Mouse (Mus musculus) layer of hippocampus, postnatal 25 days (tissue): ENCODE data around the gene Gm17482. TPM values are rescaled to one million over a fixed set of nuclear protein-coding genes. Genes with fewer than 3 reads are reported as not detected.

Experiments
- DNase-seq, 2 experiments: peaks; one replicate each; pipeline ENCODE4 v3.0.0; 2022; ENCODE audit warnings: mixed read lengths in 2 of 2, low spot score in 1 of 2; ENCODE audit errors: extremely low spot score in 1 of 2
- total RNA-seq, 2 experiments: library from RNA; stranded (reverse); gene quantifications; 2 replicates each; pipeline ENCODE4 v1.2.3; 2021

The Gm17482 gene
- total RNA-seq, 2 experiments from 2014 or later, result not detected

DNA sequence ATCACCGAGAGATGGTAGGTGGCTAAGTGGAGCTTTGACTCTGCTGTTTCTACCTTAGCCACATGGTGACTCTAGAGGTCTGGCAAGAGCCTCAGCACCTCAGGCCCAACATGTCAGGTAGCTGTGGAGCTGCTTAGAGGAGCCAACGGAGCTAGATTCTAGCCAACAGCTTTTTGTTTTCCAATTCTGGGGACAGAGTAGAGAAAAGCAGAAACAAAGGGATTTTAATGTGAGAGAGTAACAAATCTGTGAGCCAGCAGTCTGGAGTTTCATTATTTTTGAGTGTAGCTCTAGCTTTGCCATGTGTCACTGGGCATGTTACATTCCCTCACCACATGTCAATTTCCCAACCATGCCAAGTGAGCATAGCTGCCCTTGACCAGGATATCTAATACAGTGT is 17.1 kb downstream of the Gm17482 start:
- no peak for DNase-seq

DNA sequence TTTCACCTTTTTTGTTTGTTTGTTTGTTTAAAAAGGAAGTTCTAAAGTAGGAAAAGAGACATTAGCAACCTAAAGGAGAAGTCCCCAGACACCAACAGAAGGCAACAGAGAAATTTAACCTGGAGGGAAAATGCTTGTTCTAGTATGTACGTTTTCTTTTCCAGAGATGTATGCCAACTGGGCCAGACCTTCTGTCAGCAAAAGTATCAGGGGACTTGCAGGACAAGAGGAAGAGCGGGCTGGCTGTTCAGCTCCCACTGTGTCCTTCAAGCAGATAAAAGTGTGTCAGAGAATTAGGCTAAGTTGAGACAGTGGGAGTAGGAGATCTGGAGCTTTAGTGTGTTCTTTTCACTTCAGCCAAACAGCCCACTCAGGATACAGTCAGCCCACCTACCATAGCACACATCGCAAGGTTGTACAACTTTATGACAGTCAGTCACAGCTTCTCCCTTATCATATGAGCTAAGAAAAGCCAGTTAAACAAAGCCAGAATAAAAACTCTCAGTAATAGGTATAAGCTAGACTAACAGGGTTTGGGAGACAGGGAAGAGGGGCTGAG is 18.4 kb downstream of the Gm17482 start:
- no peak for DNase-seq

DNA sequence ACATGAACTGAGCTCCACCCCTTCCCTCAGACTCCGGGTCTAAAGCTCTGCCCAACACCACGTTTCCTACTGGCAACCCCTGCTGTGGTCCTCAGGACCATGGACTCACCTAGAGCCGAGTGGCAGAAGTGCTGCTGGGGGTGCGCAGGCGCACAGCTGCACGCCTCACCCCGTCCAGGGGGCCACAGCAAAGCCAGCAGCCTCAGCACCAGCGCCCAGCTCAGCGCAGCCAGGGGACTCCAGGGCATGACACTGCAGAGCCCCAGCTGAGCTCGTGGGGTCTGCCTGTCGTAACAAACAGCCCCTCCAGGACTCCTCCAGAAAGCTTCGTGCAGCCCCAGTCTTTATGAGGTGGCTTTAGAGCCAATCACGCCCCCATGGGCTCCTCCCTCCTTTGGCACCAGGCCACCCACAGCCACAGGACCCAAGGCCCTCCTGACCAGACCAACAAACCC is 24.4 kb downstream of the Gm17482 start:
- peak in 1 of 2 experiments; percentile 49 for DNase-seq

DNA sequence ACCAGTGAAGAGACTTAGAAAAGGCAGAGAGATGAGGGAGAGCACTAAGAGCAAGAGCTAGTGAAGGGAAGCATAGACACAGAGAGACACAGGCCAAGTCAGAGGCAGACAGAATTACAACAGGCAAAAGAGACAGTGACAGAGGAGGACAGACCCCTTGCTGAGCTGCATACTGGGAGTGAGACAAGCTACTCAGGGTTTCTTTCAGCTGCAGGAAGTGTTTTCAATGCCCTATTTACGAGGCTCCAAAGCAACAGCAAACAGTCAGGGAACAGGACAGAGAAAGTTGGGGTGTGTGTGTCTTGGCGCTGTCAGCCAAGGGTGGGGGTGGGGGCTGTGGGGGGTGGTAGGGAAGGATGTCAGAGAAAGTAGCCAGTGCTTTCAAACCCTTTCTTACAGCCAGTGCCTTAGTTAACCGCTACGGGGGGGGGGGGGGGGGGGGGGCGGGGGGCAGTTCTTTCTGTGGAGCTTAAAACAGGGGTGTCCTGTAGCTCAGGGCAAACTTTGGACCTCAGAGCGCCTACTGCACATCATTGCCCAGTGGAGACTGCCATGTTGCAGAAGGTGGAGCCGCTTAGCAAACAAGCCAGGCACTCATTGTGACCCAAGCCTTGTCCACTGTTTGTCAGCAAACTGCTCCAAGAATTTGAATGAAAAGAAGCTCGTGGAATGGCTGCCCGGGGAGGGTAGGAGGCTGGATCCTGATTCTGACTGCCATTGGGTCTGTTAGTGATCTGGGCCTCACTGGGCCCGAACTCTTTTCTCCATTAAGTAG is 25.1 kb downstream of the Gm17482 start, which contains the start of gene Timp4:
Gene Timp4 (minus strand): TSS at position 107 of the 775 bp plus-strand sequence.
- no peak for DNase-seq

DNA sequence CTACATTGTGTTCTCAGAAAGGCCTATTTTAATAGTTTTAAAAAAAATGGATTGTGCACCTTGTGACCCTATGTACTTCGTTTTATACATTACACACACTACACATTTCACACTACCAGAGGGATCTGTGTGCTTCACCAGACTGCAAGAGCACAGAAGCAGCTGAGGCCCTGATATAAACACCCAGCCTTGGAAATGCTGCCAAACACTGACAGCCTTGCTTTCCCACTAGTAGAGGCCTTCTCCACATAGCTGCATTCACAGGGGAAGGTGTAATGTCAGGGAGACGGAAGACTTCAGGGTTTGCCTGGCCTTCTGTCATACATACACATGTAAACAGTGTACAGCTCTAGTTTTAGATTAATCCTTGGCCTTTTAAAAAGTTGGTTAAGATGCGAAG is 28.0 kb downstream of the Gm17482 start:
- no peak for DNase-seq

DNA sequence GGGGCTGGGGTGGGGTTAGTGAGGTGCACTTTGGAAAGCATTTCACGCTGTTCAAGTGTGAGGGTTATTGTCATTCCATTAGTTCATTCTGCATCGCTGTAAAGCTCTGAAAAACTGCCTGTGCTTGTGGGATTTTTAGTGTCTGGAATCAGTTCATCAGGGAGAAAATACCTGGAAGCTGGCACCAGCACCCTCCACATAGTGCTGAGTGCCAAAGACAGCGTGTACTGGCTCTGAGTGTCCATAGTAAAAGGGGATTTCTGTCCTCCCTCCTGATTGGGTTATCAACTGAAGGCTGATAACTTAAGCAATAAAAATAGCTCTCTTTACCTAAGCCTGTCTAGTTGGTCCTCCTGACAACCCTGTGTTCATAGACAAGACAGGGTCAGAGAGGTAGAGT is 33.4 kb downstream of the Gm17482 start:
- no peak for DNase-seq

DNA sequence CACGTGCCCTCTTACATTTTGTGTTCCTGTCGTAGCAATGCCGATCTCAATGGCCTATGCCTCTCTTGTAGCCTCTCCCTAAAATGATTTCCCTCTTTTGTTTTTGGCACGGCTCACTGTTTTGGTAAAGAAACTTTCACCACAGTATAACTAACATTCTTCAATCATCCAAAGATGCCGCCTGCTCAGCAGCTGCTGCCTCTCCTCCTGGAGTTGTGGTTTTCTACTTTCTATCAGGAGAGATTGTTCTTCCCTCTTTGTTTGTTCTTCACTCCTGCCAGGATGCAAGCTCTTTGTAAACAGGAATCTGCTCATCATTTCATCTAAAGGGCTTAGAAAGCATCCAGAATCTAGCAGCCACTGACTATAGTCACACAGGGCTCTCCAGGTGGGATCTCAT is 39.6 kb downstream of the Gm17482 start:
- no peak for DNase-seq

DNA sequence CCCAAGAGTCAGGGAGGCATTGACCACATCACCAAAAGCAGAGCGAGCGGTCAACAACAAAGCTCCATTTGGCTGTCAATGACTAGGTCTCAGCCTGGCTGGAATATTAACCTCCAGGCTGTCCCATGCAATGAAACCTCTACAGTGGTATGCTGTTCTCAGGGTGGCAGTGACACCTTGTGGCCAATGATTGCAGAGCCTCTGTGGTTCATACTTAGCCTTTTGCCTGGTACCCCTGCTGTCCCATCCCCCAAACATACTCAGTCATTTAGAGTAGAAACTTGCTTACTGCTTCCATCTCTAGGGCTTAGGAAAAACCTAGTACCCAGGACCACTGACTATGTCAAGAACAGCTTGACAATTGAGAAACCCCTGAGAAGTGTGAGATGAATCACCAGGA is 40.8 kb downstream of the Gm17482 start:
- DNase-seq, result peak; percentile 50 to 78

DNA sequence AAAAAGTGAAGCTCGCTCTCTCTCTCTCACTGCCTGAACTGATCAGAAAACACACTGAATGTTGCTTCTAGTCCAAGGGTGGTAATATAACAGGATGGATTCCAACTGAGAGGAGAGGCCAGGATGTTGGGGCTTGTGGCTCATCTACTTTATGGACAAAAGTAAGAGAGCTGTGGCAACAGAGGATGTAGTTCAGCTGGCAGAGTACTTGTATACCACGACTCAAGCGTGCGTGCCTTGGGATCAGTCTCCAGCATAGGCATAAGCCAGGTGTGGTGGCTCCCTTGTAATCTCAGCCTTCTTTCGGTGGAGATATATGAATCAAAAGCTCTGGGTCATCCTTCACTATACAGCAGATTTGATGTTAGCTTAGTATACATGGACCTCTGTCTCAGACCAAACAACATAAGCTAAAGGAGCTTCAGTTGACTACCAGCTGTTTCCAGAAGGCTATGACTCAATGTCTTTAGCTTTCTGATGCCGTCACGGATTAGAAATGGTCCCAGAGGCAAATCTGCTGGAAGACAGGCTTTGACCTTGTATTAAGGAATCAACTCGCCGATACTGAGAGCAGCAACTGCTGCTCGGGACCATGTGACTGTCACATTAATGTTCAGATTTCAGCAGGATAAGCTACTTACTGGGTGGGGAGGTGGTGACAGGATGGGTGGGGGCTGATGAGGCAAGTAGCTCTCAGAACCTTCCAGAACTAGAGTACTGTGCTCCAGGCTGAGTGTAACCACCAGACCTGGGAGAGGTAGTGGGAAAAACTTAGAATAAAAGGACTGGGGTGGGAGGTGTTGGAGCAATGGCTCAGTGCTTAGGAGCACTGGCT is 41.6 kb downstream of the Gm17482 start:
- no peak for DNase-seq

DNA sequence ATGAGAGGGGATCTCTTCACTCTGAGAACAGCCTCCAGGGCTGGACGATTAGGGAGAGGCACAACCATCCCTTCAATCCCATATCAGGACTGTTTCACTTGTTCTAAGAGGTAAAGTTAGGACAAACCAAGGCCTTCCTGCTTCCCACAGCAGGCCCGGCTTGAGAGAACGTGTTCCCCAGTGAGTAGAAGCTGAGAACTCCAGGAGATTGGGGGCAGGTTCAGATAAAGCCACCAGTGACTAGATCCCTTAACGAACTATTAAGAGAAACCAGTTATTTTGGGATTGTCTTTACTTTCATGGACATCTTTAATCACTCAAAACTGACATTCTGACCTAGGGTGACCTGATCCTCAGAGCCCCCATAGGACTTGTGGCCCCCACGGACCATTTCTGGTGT is 42.4 kb downstream of the Gm17482 start:
- no peak for DNase-seq

DNA sequence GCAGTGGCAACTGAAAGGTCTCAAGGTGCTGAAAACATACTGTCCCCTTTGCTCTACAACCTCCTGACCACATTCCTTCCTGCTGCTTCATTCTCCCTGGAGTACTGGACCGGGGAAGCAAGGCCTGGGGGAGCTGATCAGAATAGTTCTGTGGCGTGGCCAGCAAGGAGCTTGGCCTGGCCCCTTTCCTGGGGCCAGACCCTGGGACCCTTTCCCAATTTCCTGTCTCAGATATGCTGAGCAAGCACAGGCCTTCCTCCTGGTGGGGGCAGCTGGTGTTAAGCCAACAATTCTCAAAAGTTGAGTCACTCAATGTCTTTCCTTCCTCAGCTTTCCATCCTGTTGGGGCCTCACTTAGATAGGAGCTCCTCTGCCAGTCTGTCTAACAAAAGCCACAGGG is 42.9 kb downstream of the Gm17482 start:
- DNase-seq, result no peak

DNA sequence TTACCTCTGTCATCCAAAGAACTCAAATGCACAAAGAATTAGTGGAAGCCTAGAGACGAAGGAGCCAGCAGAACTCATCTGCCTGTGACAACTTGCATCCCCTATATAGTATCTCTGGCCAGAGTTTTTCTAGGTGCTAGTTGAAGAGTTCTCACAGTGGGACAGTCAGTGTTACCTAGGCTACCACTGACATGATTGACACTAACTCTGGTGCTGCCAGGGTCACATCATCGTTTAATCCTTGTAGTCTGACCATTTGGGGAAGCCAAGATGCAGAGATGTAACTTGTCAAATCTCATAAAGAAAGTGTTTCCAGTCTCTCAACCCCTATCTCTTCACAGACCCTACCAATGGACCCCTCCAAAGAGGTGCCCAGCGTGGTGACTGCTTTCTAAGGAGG is 44.2 kb downstream of the Gm17482 start:
- DNase-seq, result no peak

DNA sequence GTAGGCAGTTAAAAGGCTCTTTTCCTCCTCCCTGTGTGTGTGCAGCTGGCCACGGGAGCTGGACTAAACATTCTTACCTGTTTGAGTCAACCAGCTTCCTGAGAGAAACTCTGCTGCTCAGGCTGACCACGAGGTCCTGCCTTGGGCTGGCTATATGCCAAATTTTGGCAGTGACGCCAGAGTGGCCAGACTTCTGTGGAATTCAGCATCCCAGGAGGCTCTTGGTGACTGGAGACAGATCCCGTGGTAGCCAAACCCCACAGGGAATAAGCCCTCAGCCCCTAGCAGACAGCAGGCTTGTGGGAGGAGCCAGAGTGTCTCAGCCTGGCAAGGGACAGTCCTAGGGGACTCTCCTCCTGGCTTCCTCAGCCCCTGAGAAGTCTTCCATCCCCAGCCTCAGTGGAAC is 44.7 kb downstream of the Gm17482 start:
- DNase-seq, result no peak

DNA sequence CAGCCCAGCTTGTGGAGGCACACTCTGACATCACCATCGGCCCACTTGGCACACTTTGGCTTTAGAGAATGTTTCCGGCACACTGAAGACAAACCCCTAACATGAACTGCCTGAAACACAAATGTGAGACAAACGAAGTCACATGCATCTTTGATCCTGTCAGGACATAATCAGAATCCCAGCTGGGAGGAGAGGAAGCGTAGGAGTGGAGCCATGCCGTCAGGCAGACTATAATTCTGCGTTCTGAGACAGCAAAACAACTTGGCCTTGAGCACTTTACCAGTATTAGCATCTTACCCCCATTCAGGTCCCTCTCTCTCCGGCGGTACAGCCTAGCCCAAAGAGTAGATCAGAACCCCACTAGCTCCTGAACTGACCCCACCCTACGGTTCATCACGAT is 46.2 kb downstream of the Gm17482 start:
- no peak for DNase-seq

DNA sequence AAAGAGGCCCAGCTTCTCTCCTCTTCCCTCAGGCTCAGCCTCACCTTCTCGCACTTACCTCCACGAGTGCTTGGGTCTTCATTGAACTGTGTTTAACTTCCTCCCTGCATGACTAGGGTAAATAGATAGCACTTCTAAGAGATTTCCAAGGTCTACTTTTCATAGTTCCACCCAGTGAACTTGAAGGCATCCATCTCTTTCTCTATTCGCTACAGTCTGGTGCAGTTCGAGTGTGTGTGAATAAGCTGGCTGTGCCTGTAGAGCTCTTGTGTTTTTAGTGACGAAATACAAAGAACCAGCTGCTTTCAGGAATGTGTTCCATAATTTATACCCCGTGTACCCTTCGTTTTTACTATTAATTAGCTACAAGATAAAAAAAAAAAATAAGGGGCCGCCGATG is 47.6 kb downstream of the Gm17482 start:
- no peak for DNase-seq

DNA sequence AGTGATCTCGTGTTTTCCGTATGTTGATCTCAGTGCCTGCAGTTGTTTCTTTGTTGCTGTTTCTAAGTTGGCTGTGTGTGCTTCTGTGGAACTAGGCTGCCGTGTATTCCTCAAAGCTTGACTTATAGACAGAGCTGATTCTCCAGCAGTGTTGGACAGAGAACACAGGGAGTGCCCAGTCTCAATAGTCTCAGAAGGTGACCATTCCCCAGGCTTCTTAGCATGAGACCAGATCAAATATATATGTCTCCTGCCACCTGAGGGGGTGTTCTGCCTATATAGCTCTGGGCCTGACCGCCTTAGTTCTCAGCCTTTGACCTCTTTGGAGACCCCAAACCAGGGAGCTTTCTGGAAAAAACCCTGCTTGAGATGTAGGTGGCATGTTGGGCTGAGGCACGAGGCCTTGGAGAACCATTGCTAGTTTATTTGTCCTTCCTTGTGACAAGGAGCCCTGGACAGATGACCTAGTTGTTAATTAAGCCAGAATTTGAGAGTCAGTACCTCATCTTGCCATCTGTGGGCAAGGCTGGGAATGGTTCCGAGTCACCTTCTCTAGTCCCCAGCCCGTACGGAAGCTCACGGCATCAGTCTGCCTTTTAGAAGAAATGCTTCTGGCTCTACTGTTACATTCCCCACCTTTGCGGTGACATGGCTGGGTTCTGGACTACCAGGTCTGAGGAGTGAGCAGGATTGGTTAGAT is 48.1 kb downstream of the Gm17482 start:
- DNase-seq, result no peak

DNA sequence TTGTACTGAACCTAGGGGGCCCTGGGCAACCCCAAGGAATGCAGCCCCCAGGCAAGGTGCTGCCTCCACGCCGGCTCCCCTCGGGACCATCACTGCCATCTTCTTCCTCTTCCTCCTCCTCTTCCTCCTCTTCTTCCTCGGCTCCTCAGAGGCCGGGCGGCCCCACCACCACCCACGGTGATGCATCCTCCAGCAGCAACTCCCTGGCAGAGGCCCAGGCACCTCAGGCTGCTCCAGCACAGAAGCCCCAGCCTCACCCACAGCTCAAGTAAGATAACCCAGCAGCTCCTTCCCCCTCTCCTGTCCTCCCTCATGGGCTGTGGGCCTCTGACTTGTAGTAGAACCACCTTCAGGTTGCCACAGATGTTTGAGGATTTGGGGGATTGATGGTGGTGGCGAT is 50.9 kb downstream of the Gm17482 start:
- no peak for DNase-seq

DNA sequence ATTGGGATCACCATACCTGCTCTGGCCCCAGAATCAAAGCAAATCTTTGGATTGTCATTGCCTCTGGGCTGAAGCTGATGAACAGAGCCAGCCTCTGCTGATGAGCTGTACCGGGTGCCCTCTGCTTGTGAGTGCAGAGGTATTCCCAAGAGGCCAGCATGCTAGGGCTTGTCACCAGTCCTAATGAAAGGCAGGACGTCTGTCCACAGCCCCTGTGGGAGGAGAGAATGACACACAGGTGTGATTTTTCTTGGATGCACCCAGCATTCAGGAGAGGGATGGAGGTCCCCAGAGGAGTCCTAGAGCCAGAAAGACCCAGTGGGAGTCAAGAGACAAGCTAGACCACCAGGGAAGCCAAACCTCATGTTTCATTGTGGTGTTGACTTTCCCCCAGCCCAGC is 52.5 kb downstream of the Gm17482 start:
- no peak for DNase-seq

DNA sequence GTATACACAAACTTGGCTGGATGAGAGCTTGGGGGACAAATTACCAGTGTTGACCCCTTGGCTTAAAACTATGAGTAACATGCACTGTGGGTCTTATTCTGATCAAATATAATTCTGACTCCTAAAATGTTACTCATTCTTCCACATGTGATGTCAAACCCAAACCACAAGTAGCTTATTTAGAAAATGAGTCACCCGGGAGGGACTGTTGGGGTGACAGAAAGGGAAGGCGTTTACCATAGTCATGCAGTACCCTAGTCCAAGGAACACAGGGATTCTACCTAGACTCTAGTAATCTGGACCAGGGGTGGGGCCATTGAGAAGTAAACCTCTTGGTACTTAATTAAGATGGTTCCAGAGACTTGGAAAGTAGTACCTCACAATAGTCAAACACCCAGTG is 57.0 kb downstream of the Gm17482 start:
- DNase-seq, result no peak

DNA sequence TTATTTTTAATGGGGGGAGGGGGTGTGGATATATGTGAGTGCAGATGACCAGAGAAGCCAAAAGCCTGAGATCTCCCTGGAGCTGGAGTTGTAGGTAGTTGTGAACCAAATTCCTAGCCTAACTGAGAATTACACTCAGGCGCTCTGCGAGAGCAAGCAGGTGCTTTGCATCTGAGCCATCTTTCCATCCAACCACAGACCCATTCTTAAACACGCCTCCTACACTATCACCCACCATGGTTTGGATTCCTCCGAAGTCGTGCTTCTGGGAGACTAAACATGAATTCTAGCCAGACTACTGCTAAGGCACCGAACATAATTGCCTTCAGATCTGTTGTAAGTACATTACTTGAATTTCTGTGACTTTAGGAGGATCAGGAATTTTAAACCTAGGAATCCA is 59.3 kb downstream of the Gm17482 start:
- no peak for DNase-seq

DNA sequence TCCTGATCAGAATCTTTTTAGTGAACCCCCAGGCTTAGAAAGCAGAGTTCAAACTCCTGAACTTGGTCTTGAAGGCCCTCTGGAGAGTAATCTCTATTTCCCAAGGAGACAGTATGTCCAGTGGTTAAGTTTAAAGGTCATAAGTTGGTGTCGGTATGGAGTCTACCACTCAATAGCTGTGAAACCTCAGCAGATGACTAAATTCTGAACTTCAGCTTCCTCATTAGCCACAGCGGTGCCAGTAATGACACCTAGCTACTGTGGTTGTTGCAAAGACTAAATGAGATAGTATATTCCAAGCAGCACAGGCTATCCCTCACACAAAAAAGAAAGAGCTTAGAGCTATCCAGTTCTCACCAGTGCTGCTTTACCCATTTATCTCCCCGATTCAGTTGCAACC is 61.1 kb downstream of the Gm17482 start:
- no peak for DNase-seq
